Mouse (Mus musculus) neural tube, embryonic 11.5 days (tissue): ENCODE measurements at regions not wholly inside any gene's neighbourhood (a gene's known extent, or its start where the extent isn't known, plus 50 kb on each side); places are given as distances from the start of the nearest gene placed in this dataset.

Experiments
- ATAC-seq: fragments of 200-750 bp; cut with Nextera tagmentation; 2 replicates; pipeline ENCODE4 v1.8.0; 2017; ENCODE audit warnings: moderate number of reproducible peaks, mild to moderate bottlenecking, moderate TSS enrichment, moderate library complexity; ENCODE audit not compliant: insufficient read depth, low FRiP score, low TSS enrichment
- DNase-seq: peaks from one replicate; pipeline ENCODE4 v3.0.0-alpha.2; 2015; ENCODE audit warnings: low spot score
- H3K27ac ChIP-seq: fragments of 300-500 bp; sonication (generic); 2 replicates; pipeline ENCODE4 v1.5.1; 2014; ENCODE audit warnings: low read depth, mild to moderate bottlenecking, low read length
- H3K27me3 ChIP-seq: fragments of 300-500 bp; sonication (generic); 2 replicates; pipeline ENCODE4 v1.6.1; 2014; ENCODE audit warnings: mild to moderate bottlenecking, low read length, mixed read lengths; ENCODE audit not compliant: control insufficient read depth, insufficient read depth
- H3K36me3 ChIP-seq: fragments of 300-500 bp; sonication (generic); 2 replicates; pipeline ENCODE4 v1.6.1; 2014; ENCODE audit warnings: mild to moderate bottlenecking, low read length, moderate library complexity, mixed read lengths; ENCODE audit not compliant: control insufficient read depth, insufficient read depth
- H3K4me1 ChIP-seq: fragments of 300-500 bp; sonication (generic); 2 replicates; pipeline ENCODE4 v1.6.1; 2014; ENCODE audit warnings: low read length, mixed read lengths; ENCODE audit not compliant: control insufficient read depth, insufficient read depth
- H3K4me2 ChIP-seq: fragments of 300-500 bp; sonication (generic); 2 replicates; pipeline ENCODE4 v1.6.1; 2014; ENCODE audit warnings: low read depth, mild to moderate bottlenecking, moderate library complexity
- H3K4me3 ChIP-seq: fragments of 300-500 bp; sonication (generic); 2 replicates; pipeline ENCODE4 v1.5.1; 2014; ENCODE audit warnings: low read depth, low read length
- H3K9ac ChIP-seq: fragments of 300-500 bp; sonication (generic); 2 replicates; pipeline ENCODE4 v1.6.1; 2014; ENCODE audit warnings: mild to moderate bottlenecking, low read length
- H3K9me3 ChIP-seq: fragments of 300-500 bp; sonication (generic); 2 replicates; pipeline ENCODE4 v1.6.1; 2016; ENCODE audit warnings: low read length; ENCODE audit not compliant: control insufficient read depth
- WGBS: fragments of 180-500 bp; shearing (Covaris S2); extraction: QIAGEN DNeasy Blood & Tissue Kit; methylation state at CpG from one replicate; pipeline ENCODE4 v1.1.7; 2014; 5-methylcytosine and 5-hydroxymethylcytosine counted together

GRCm38 (mm10) chr1:181293079-181293865 lies 59.2 kb upstream of the Cnih3 start:
- Histone ChIP-seq H3K9me3 (no peaks in the 10 kb centered on the region), H3K27ac (no peak overlapping the region), H3K9ac (no peak overlapping the region), H3K4me3 (no peak overlapping the region), H3K4me1 (no peaks in the 10 kb centered on the region), H3K36me3 (no peaks in the 10 kb centered on the region), H3K4me2 (no peak overlapping the region), H3K27me3 (no peaks in the 10 kb centered on the region)
- WGBS = 91% methylated on average over 16 of the region's 16 CpGs
- ATAC-seq = no peak
- DNase-seq = no peak

GRCm38 (mm10) chr1:181295651-181296050 lies 56.8 kb upstream of the Cnih3 start:
- H3K27ac ChIP-seq = no peak overlapping the region
- 73% methylated on average over 4 of the region's 4 CpGs for WGBS
- no peaks in the 10 kb centered on the region for H3K27me3 ChIP-seq
- no peak overlapping the region for H3K4me2 ChIP-seq
- no peaks in the 10 kb centered on the region for H3K36me3 ChIP-seq
- H3K9me3 ChIP-seq = no peaks in the 10 kb centered on the region
- no peak overlapping the region for H3K9ac ChIP-seq
- H3K4me1 ChIP-seq = no peaks in the 10 kb centered on the region
- ATAC-seq = no peak
- H3K4me3 ChIP-seq = no peak overlapping the region
- DNase-seq = no peak

DNA sequence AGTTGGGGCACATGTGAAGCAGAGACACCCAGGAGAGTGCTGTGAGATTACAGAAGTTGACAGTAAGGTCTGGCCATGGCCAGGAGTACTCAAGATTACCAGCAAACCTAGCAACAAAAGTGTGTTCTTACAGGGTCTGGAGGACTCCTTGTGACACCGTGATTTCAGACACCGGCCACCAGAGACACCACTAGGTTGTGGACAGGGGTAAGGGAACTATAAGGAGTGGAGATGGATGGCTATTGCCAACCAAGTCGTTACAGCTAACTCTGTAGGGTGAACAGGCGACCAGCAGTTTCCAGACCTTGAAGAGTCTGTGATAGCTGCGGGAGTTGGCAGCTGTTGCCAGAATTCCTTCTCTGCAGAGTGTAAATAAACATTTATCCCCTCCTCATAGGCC lies 54.4 kb upstream of the Cnih3 start:
- no peaks in the 10 kb centered on the region for H3K9me3 ChIP-seq
- WGBS = 74% methylated on average over 5 of the region's 5 CpGs
- H3K27ac ChIP-seq = no peak overlapping the region
- no peaks in the 10 kb centered on the region for H3K4me1 ChIP-seq
- H3K27me3 ChIP-seq = no peaks in the 10 kb centered on the region
- no peak overlapping the region for H3K4me2 ChIP-seq
- ATAC-seq = no peak
- H3K9ac ChIP-seq = no peak overlapping the region
- H3K4me3 ChIP-seq = no peak overlapping the region
- no peak for DNase-seq
- no peaks in the 10 kb centered on the region for H3K36me3 ChIP-seq

- Histone ChIP-seq H3K9ac (no peak overlapping the region), H3K27ac (no peak overlapping the region), H3K4me3 (no peak overlapping the region), H3K27me3 (no peaks in the 10 kb centered on the region), H3K4me1 (no peaks in the 10 kb centered on the region), H3K36me3 (no peaks in the 10 kb centered on the region), H3K4me2 (no peak overlapping the region), H3K9me3 (no peaks in the 10 kb centered on the region)
- DNase-seq = no peak
- WGBS = 92% methylated on average over 14 of the region's 14 CpGs
- no peak for ATAC-seq
Observed at GRCm38 (mm10) chr1:181299075-181299665, 53.3 kb upstream of the Cnih3 start.

- 91% methylated on average over 6 of the region's 6 CpGs for WGBS
- no peaks in the 10 kb centered on the region for H3K36me3 ChIP-seq
- H3K27me3 ChIP-seq = no peaks in the 10 kb centered on the region
- no peaks in the 10 kb centered on the region for H3K4me1 ChIP-seq
- H3K4me2 ChIP-seq = no peak overlapping the region
- no peak overlapping the region for H3K9ac ChIP-seq
- no peaks in the 10 kb centered on the region for H3K9me3 ChIP-seq
- H3K27ac ChIP-seq = no peak overlapping the region
- DNase-seq (no peak), ATAC-seq (no peak)
- H3K4me3 ChIP-seq = no peak overlapping the region
Observed at GRCm38 (mm10) chr1:181299826-181300225, 52.6 kb upstream of the Cnih3 start.

DNA sequence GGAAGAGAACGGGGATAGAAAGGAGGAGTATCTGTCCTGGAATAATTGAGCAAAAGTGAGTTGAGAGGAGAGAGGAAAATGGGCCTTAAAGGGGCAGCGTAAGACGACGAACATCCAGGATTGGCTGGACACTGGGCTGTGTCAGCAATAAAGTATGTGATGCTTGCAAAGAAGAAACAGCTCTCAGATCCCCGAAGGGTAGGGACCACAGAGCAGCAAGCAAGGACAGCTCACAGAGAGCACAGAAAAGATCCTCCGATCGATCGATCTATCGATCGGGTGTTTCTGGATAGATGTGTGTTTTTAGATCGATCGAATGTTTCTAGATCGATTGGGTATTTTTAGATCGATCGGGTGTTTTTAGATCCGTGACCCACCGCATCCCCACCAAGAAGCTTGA lies 50.3 kb upstream of the Cnih3 start:
- Histone ChIP-seq H3K9ac (no peak overlapping the region), H3K36me3 (no peaks in the 10 kb centered on the region), H3K27ac (no peak overlapping the region), H3K27me3 (no peaks in the 10 kb centered on the region), H3K9me3 (no peaks in the 10 kb centered on the region), H3K4me3 (no peak overlapping the region), H3K4me1 (no peaks in the 10 kb centered on the region), H3K4me2 (no peak overlapping the region)
- WGBS = 95% methylated on average over 17 of the region's 17 CpGs
- no peak for ATAC-seq
- DNase-seq = no peak
